ENCODE assay signal across 8 mouse cellular contexts in genomic region chr16:44173966-44174530, GRCm38 (mm10). TPM values are rescaled to one million over a fixed set of nuclear protein-coding genes. Genes with fewer than 3 reads are reported as not detected.
DNase-seq lines count a peak whose midpoint lies in the region; ATAC-seq and TF ChIP-seq lines count a peak whose summit lies in the region.

No protein-coding gene starts in this region.

- 20% methylated on average over 7 of the region's 7 CpGs for WGBS in hindbrain, embryonic 16.5 days
- 29% methylated on average over 7 of the region's 7 CpGs for WGBS in neural tube, embryonic 12.5 days

- no peak for ATAC-seq in hindbrain, embryonic 16.5 days
- ATAC-seq in neural tube, embryonic 12.5 days (ENCODE audit: low FRiP score, low read depth): no peak

- no peaks in the 10 kb centered on the region for H3K9me3 ChIP-seq in hindbrain, embryonic 16.5 days (ENCODE audit: control insufficient read depth, low read length)
- no peaks in the 10 kb centered on the region for H3K9me3 ChIP-seq in neural tube, embryonic 12.5 days

- no peak for TF ChIP-seq CTCF in layer of hippocampus, adult 2 months (conservative IDR thresholded peaks at IDR 0.05)

- H3K4me1 ChIP-seq in brown adipose tissue, adult 24 weeks (ENCODE audit: control insufficient read depth, insufficient read depth, insufficient read length, low read length): peaks cover 7% of the 10 kb centered on the region; the same call in 1 of the 2 replicates
- H3K4me1 ChIP-seq in hindbrain, embryonic 16.5 days (ENCODE audit: control insufficient read depth, insufficient read depth, low read depth, low read length): peaks cover 15% of the 10 kb centered on the region
- H3K4me1 ChIP-seq in neural tube, embryonic 12.5 days: peaks cover 13% of the 10 kb centered on the region; the same call in 1 of the 2 replicates

- H3K36me3 ChIP-seq in hindbrain, embryonic 16.5 days (ENCODE audit: control insufficient read depth, insufficient read depth, low read length): no peaks in the 10 kb centered on the region
- H3K36me3 ChIP-seq in neural tube, embryonic 12.5 days: no peaks in the 10 kb centered on the region

- peak overlapping the region; percentile 75 for H3K4me2 ChIP-seq in hindbrain, embryonic 16.5 days (ENCODE audit: low read length)
- peak overlapping the region; percentile 74 for H3K4me2 ChIP-seq in neural tube, embryonic 12.5 days (replicated peaks)

- peak overlapping the region; percentile 98 for H3K4me3 ChIP-seq in layer of hippocampus, adult 2 months
- peak overlapping the region; percentile 99 for H3K4me3 ChIP-seq in brown adipose tissue, adult 24 weeks (ENCODE audit: insufficient read depth, low read depth, low read length)
- H3K4me3 ChIP-seq in hindbrain, embryonic 16.5 days (ENCODE audit: low read length): peak overlapping the region; percentile 96
- peak overlapping the region; percentile 95 for H3K4me3 ChIP-seq in neural tube, embryonic 12.5 days

- H3K27ac ChIP-seq in layer of hippocampus, adult 2 months: peak overlapping the region; percentile 99
- H3K27ac ChIP-seq in brown adipose tissue, adult 24 weeks (replicated peaks; ENCODE audit: low read depth, low read length): peak overlapping the region; percentile 4; the same call in 1 of the 2 replicates
- no peak overlapping the region for H3K27ac ChIP-seq in hindbrain, embryonic 16.5 days (ENCODE audit: low read depth, low read length)
- no peak overlapping the region for H3K27ac ChIP-seq in neural tube, embryonic 12.5 days

- peak overlapping the region; percentile 98 for H3K9ac ChIP-seq in hindbrain, embryonic 16.5 days (ENCODE audit: low read depth, low read length)
- peak overlapping the region; percentile 95 for H3K9ac ChIP-seq in neural tube, embryonic 12.5 days

- H3K27me3 ChIP-seq in hindbrain, embryonic 16.5 days (replicated peaks; ENCODE audit: control insufficient read depth, insufficient read depth, low read length): no peaks in the 10 kb centered on the region
- no peaks in the 10 kb centered on the region for H3K27me3 ChIP-seq in neural tube, embryonic 12.5 days (replicated peaks)

- DNase-seq in layer of hippocampus, adult 2 months (ENCODE audit: low spot score in 2 of 2): no peak
- DNase-seq in layer of hippocampus, postnatal 25 days (ENCODE audit: extremely low spot score in 1 of 2, low spot score in 1 of 2): no peak
- DNase-seq in cerebellum, postnatal 4 days (ENCODE audit: low spot score in 2 of 2): no peak
- DNase-seq in cerebellum, postnatal 25 days: no peak
- no peak for DNase-seq in right cerebral cortex, postnatal 36 days (ENCODE audit: low spot score in 2 of 2)

RNA-seq across cellular contexts. Expression of gene Usf3, which starts 1.0 kb away (rescaled TPM):
- total RNA-seq in layer of hippocampus, adult 2 months (2021): 10 to 100 TPM; 41.4 to 43.0 TPM
- total RNA-seq in layer of hippocampus, postnatal 25 days (2021): 10 to 100 TPM; 34.2 to 44.2 TPM
- 9.3 and 21.8 TPM in 2 replicates for polyA plus RNA-seq in brown adipose tissue, adult 24 weeks (2012; ENCODE audit: insufficient read depth, insufficient read length, missing spikeins)
- 1.9 and 2.1 TPM in 2 replicates for polyA plus RNA-seq in hindbrain, embryonic 16.5 days (2015; fragmentation: Nextera tagmentation; extraction: Ambion mirVana)
- polyA plus RNA-seq in neural tube, embryonic 12.5 days (2016; fragmentation: Nextera tagmentation; extraction: Ambion mirVana): 3.3 and 3.7 TPM in 2 replicates

RNA-seq across cellular contexts. Expression of gene Naa50, which starts 34.4 kb away (rescaled TPM):
- total RNA-seq in layer of hippocampus, adult 2 months (2021): 10 to 100 TPM; 59.2 to 61.1 TPM
- total RNA-seq in layer of hippocampus, postnatal 25 days (2021): 10 to 100 TPM; 55.9 to 56.1 TPM
- 48.8 and 61.1 TPM in 2 replicates for polyA plus RNA-seq in brown adipose tissue, adult 24 weeks (2012; ENCODE audit: insufficient read depth, insufficient read length, missing spikeins)
- polyA plus RNA-seq in hindbrain, embryonic 16.5 days (2015; fragmentation: Nextera tagmentation; extraction: Ambion mirVana): 58.6 and 64.5 TPM in 2 replicates
- 83.2 and 86.0 TPM in 2 replicates for polyA plus RNA-seq in neural tube, embryonic 12.5 days (2016; fragmentation: Nextera tagmentation; extraction: Ambion mirVana)

RNA-seq across cellular contexts. Expression of gene Atp6v1a, which starts 34.5 kb away (rescaled TPM):
- 100 to 1,000 TPM; 535 to 581 TPM for total RNA-seq in layer of hippocampus, adult 2 months (2021)
- total RNA-seq in layer of hippocampus, postnatal 25 days (2021): 100 to 1,000 TPM; 546 to 614 TPM
- polyA plus RNA-seq in brown adipose tissue, adult 24 weeks (2012; ENCODE audit: insufficient read depth, insufficient read length, missing spikeins): 55.9 and 66.0 TPM in 2 replicates
- polyA plus RNA-seq in hindbrain, embryonic 16.5 days (2015; fragmentation: Nextera tagmentation; extraction: Ambion mirVana): 155 TPM in 2 replicates
- 59.2 and 72.1 TPM in 2 replicates for polyA plus RNA-seq in neural tube, embryonic 12.5 days (2016; fragmentation: Nextera tagmentation; extraction: Ambion mirVana)

Comparison
In these comparisons a context has a peak if more than half of its experiments do, and no peak if none do; other contexts are left out.
1. H3K27ac ChIP-seq: peak in layer of hippocampus, adult 2 months (single experiment) and brown adipose tissue, adult 24 weeks (single experiment); none in hindbrain, embryonic 16.5 days (single experiment) and neural tube, embryonic 12.5 days (single experiment).
2. Peak in every context shown above with its lines, with median percentiles within 50 percentile points of each other: H3K4me3 ChIP-seq.